ENCODE assay signal across 27 mouse cellular contexts in genomic region chr8:61305451-61306070, GRCm38 (mm10).
DNase-seq lines count a peak whose midpoint lies in the region; ATAC-seq and TF ChIP-seq lines count a peak whose summit lies in the region.
"Had no signal": no experiment of that assay in that cellular context is flagged by ENCODE, and none has a peak within 500 bp of the region (broad histone marks: within the 10 kb centered on the region; RNA-seq: fewer than 3 reads in every experiment).

No protein-coding gene starts in this region.

- H3K4me3 ChIP-seq in intestine, embryonic 16.5 days (ENCODE audit: low read length), result no peak overlapping the region
- H3K4me3 ChIP-seq in intestine, postnatal 0 days (ENCODE audit: low read depth, low read length), result no peak overlapping the region
- no peak overlapping the region for H3K4me3 ChIP-seq in midbrain, embryonic 14.5 days (replicated peaks; ENCODE audit: low read depth, low read length)
- H3K4me3 ChIP-seq: embryonic facial prominence, embryonic 13.5 days; forebrain, embryonic 13.5 days; hindbrain, embryonic 13.5 days; limb, embryonic 13.5 days; myocyte; neural tube, embryonic 15.5 days; stomach, embryonic 15.5 days had no signal

- H3K27me3 ChIP-seq in intestine, embryonic 16.5 days (replicated peaks; ENCODE audit: control insufficient read depth, insufficient read depth, low read length), result no peaks in the 10 kb centered on the region
- H3K27me3 ChIP-seq in intestine, postnatal 0 days (replicated peaks; ENCODE audit: control insufficient read depth, insufficient read depth, low read length), result no peaks in the 10 kb centered on the region
- H3K27me3 ChIP-seq in midbrain, embryonic 14.5 days (ENCODE audit: control insufficient read depth, insufficient read depth, low read length), result no peaks in the 10 kb centered on the region
- H3K27me3 ChIP-seq: embryonic facial prominence, embryonic 13.5 days; forebrain, embryonic 13.5 days; hindbrain, embryonic 13.5 days; limb, embryonic 13.5 days; neural tube, embryonic 15.5 days; stomach, embryonic 15.5 days had no signal

- no peaks in the 10 kb centered on the region for H3K36me3 ChIP-seq in intestine, embryonic 16.5 days (ENCODE audit: control insufficient read depth, insufficient read depth, low read length)
- H3K36me3 ChIP-seq in intestine, postnatal 0 days (ENCODE audit: control insufficient read depth, insufficient read depth), result no peaks in the 10 kb centered on the region
- no peaks in the 10 kb centered on the region for H3K36me3 ChIP-seq in midbrain, embryonic 14.5 days (ENCODE audit: control insufficient read depth, insufficient read depth, low read length)
- H3K36me3 ChIP-seq: embryonic facial prominence, embryonic 13.5 days; hindbrain, embryonic 13.5 days; limb, embryonic 13.5 days; neural tube, embryonic 15.5 days; stomach, embryonic 15.5 days had no signal

- no peak for TF ChIP-seq CTCF in intestine, postnatal 0 days (IDR thresholded peaks at IDR 0.05; ENCODE audit: low read depth)

- H3K9me3 ChIP-seq in intestine, embryonic 16.5 days (ENCODE audit: control insufficient read depth, low read length), result no peaks in the 10 kb centered on the region
- H3K9me3 ChIP-seq in intestine, postnatal 0 days (ENCODE audit: control insufficient read depth), result no peaks in the 10 kb centered on the region
- no peaks in the 10 kb centered on the region for H3K9me3 ChIP-seq in midbrain, embryonic 14.5 days (ENCODE audit: control insufficient read depth, low read length)
- H3K9me3 ChIP-seq: embryonic facial prominence, embryonic 13.5 days; forebrain, embryonic 13.5 days; hindbrain, embryonic 13.5 days; limb, embryonic 13.5 days; neural tube, embryonic 15.5 days; stomach, embryonic 15.5 days had no signal

- no peak overlapping the region for H3K9ac ChIP-seq in intestine, embryonic 16.5 days (ENCODE audit: low read depth, low read length)
- H3K9ac ChIP-seq in intestine, postnatal 0 days (ENCODE audit: low read depth, low read length), result no peak overlapping the region
- no peak overlapping the region for H3K9ac ChIP-seq in midbrain, embryonic 14.5 days (replicated peaks; ENCODE audit: low read length)
- H3K9ac ChIP-seq: embryonic facial prominence, embryonic 13.5 days; forebrain, embryonic 13.5 days; hindbrain, embryonic 13.5 days; limb, embryonic 13.5 days; liver, embryonic 14.5 days; lung, embryonic 14.5 days; neural tube, embryonic 15.5 days; stomach, embryonic 15.5 days had no signal

- H3K4me1 ChIP-seq in intestine, embryonic 16.5 days (ENCODE audit: control insufficient read depth, insufficient read depth, low read length), result peaks cover 5% of the 10 kb centered on the region; the same call in 1 of the 2 replicates
- H3K4me1 ChIP-seq in intestine, postnatal 0 days (replicated peaks; ENCODE audit: control insufficient read depth, insufficient read depth, low read length), result peaks cover 4% of the 10 kb centered on the region; the same call in 1 of the 2 replicates
- H3K4me1 ChIP-seq in midbrain, embryonic 14.5 days (ENCODE audit: control insufficient read depth, insufficient read depth, low read length), result peaks cover 33% of the 10 kb centered on the region
- H3K4me1 ChIP-seq: stomach, embryonic 15.5 days had no signal

- no peak overlapping the region for H3K27ac ChIP-seq in intestine, embryonic 16.5 days (ENCODE audit: low read length)
- no peak overlapping the region for H3K27ac ChIP-seq in intestine, postnatal 0 days (ENCODE audit: low read depth, low read length)
- no peak overlapping the region for H3K27ac ChIP-seq in midbrain, embryonic 14.5 days (replicated peaks; ENCODE audit: low read depth, low read length)
- H3K27ac ChIP-seq: embryonic facial prominence, embryonic 13.5 days; hindbrain, embryonic 13.5 days; limb, embryonic 13.5 days; liver, embryonic 14.5 days; neural tube, embryonic 15.5 days; stomach, embryonic 15.5 days had no signal

- peak; percentile 44 for DNase-seq in CD4-positive helper T cell, adult 2 months (ENCODE audit: low read depth, low spot score)
- no peak for DNase-seq in cerebellum, adult 11-12 months
- no peak for DNase-seq in midbrain, embryonic 14.5 days
- DNase-seq: adrenal gland, postnatal 36 days; B cell, adult 2 months; cerebellum, adult 11 months; cerebellum, postnatal 10 days; embryo, embryonic 11 days; kidney, postnatal 36 days; lung, embryonic 14.5 days; lung, postnatal 4 days; right cerebral cortex, postnatal 4 days; thymus, postnatal 36 days had no signal

- H3K4me2 ChIP-seq in intestine, embryonic 16.5 days (ENCODE audit: low read depth, low read length), result no peak overlapping the region
- no peak overlapping the region for H3K4me2 ChIP-seq in intestine, postnatal 0 days (replicated peaks; ENCODE audit: low read depth)
- no peak overlapping the region for H3K4me2 ChIP-seq in midbrain, embryonic 14.5 days (ENCODE audit: low read length)
- H3K4me2 ChIP-seq: embryonic facial prominence, embryonic 13.5 days; forebrain, embryonic 13.5 days; heart, embryonic 11.5 days; hindbrain, embryonic 13.5 days; limb, embryonic 13.5 days; lung, embryonic 14.5 days; neural tube, embryonic 15.5 days; stomach, embryonic 15.5 days had no signal

- WGBS in intestine, embryonic 16.5 days, result 76% methylated on average over 7 of the region's 7 CpGs
- WGBS in intestine, postnatal 0 days, result 54% methylated on average over 7 of the region's 7 CpGs
- 93% methylated on average over 7 of the region's 7 CpGs for WGBS in midbrain, embryonic 14.5 days

- ATAC-seq in intestine, embryonic 16.5 days, result peak; percentile 34; the same call in 1 of the 2 replicates
- ATAC-seq in intestine, postnatal 0 days, result no peak
- peak; percentile 74 for ATAC-seq in activated CD4-positive, CD25-positive, alpha-beta regulatory T cell, adult 4 months
- peak; percentile 11; the same call in 1 of the 2 replicates for ATAC-seq in megakaryocyte progenitor cell, adult 5-6 weeks (replicated peaks; ENCODE audit: poor library complexity)
- no peak for ATAC-seq in midbrain, embryonic 14.5 days (ENCODE audit: low FRiP score, low TSS enrichment)
- ATAC-seq: forebrain, embryonic 13.5 days; midbrain, embryonic 16.5 days had no signal

Comparison
In these comparisons a context has a peak if more than half of its experiments do, and no peak if none do; other contexts are left out.
1. ATAC-seq: peak in intestine, embryonic 16.5 days (single experiment), activated CD4-positive, CD25-positive, alpha-beta regulatory T cell, adult 4 months (single experiment) and megakaryocyte progenitor cell, adult 5-6 weeks (single experiment); none in intestine, postnatal 0 days (single experiment) and midbrain, embryonic 14.5 days (single experiment).